Mouse (Mus musculus): ENCODE results near the gene Lrrc32. TPM values are rescaled to one million over a fixed set of nuclear protein-coding genes. Genes with fewer than 3 reads are reported as not detected.

Gene Lrrc32
- polyA plus RNA-seq (2014; fragmentation: Illumina TruSeq; extraction: RNeasy Lipid Tissue Mini Kit (QIAGEN cat#74804); ENCODE audit: low read depth, low replicate concordance): 11.4 TPM

GRCm38 (mm10) chr7:98489131-98489530 is at the start of gene Lrrc32:
TSS of gene Lrrc32 (plus strand) at chr7:98489283.

GRCm38 (mm10) chr7:98439956-98440466 is 49.1 kb upstream of the Lrrc32 start, which contains the start of gene Gucy2d:
TSS of gene Gucy2d (plus strand) at chr7:98440416.

Other genes starting within 250 kb of the Lrrc32 start
- gene Acer3, start 168.1 kb upstream of the Lrrc32 start, polyA plus RNA-seq (2014; fragmentation: Illumina TruSeq; extraction: RNeasy Lipid Tissue Mini Kit (QIAGEN cat#74804); ENCODE audit: low read depth, low replicate concordance): 4.3 TPM
- gene Tsku, start 128.0 kb upstream of the Lrrc32 start, polyA plus RNA-seq (2014; fragmentation: Illumina TruSeq; extraction: RNeasy Lipid Tissue Mini Kit (QIAGEN cat#74804); ENCODE audit: low read depth, low replicate concordance): 2.9 TPM
- gene Gucy2d, start 48.9 kb upstream of the Lrrc32 start, polyA plus RNA-seq (2014; fragmentation: Illumina TruSeq; extraction: RNeasy Lipid Tissue Mini Kit (QIAGEN cat#74804); ENCODE audit: low read depth, low replicate concordance): not detected
- gene Emsy, start 167.5 kb downstream of the Lrrc32 start, polyA plus RNA-seq (2014; fragmentation: Illumina TruSeq; extraction: RNeasy Lipid Tissue Mini Kit (QIAGEN cat#74804); ENCODE audit: low read depth, low replicate concordance): 29.1 TPM
- gene Thap12, start 213.8 kb downstream of the Lrrc32 start, polyA plus RNA-seq (2014; fragmentation: Illumina TruSeq; extraction: RNeasy Lipid Tissue Mini Kit (QIAGEN cat#74804); ENCODE audit: low read depth, low replicate concordance): 81.5 TPM

All from heart, adult 10 weeks (tissue).